Mouse (Mus musculus) bone marrow, adult 2 months (tissue): Measurements from ENCODE around the gene Pak1ip1.

Source experiments
- CTCF ChIP-seq: fragments of 200-500 bp; IDR thresholded peaks from 2 replicates; pipeline ENCODE4 v1.5.1; 2011; ENCODE audit warnings: low read length, control low read depth; ENCODE audit not compliant: control insufficient read depth, insufficient read depth
- POLR2A ChIP-seq: fragments of 200-500 bp; IDR thresholded peaks from 2 replicates; pipeline ENCODE4 v1.6.1; 2011; ENCODE audit warnings: low read depth, mild to moderate bottlenecking, control low read depth, low read length, borderline replicate concordance; ENCODE audit not compliant: control insufficient read depth

DNA sequence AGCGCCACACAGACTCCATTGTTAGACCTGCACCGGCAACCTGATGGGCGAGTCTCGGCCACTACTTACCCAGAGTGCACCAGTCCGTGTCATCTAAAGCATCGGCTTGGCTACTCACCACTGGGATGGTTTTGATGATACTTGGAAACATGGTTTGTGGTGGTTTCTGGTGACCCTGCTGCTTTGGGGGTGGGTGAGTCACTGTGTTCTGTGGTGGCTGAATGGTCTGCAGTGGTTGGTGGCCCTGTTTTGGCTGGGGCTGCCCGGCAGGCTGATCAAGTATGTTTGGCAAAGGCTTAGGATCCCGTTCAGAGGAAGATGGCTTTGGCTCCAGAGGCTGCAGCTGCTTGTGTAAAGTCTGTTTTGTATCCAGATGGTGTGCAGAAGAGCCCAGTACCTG, 45.1 kb downstream of the Pak1ip1 start:
- TF ChIP-seq CTCF (no peak), POLR2A (no peak)
